Mouse (Mus musculus) T-helper 2 cell (primary cell): Measurements from ENCODE around the gene Add3.

ENCODE experiments used
- in situ Hi-C: fragments of 300-600 bp; cut with MboI, MseI; formaldehyde crosslinking; loops from one replicate; pipeline ENCODE4 v1.15.1; 2025; ENCODE audit warnings: high pct_unique_total_duplicates

The Add3 gene

DNA sequence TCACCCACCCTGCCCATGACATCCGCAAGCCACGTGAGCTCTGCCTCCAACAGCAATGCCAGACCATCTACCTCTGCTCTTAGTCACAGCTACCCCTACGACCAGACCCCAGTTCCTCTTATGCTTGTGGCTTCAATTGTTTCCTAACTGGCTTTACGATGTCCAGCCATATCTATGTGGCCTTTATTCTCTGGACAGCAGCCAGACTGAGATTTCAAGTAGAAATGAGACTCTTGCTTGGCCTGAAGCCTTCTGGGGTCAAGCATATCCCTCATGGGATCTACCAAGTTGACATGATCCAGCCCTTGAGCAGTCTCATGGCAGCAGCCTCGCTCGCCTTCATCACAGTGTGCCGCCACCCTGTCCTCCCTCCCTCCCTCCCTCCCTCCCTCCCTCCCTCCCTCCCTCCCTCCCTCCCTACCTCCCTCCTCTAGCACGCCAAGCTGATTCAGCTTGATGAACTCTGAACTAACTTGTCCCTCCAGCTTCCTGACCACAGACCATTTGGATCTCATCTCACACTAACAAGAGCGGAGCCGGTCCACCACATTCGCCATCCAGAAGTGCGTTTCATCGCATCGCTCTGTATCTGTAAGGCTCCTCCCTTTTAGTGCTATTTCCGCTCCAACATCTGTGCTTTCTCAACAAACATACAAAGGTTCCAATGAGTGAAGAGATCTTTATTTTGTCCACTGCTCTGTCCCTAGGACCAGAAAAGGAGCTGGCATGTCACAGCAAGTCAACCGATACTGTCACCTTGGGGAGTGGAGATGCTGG, 9.7 kb upstream of the Add3 start:
- in situ Hi-C loops, result no loop called here

- in situ Hi-C loops, result no loop called here
Measured at GRCm38 (mm10) chr19:53132471-53132870, 7.8 kb upstream of the Add3 start.

DNA sequence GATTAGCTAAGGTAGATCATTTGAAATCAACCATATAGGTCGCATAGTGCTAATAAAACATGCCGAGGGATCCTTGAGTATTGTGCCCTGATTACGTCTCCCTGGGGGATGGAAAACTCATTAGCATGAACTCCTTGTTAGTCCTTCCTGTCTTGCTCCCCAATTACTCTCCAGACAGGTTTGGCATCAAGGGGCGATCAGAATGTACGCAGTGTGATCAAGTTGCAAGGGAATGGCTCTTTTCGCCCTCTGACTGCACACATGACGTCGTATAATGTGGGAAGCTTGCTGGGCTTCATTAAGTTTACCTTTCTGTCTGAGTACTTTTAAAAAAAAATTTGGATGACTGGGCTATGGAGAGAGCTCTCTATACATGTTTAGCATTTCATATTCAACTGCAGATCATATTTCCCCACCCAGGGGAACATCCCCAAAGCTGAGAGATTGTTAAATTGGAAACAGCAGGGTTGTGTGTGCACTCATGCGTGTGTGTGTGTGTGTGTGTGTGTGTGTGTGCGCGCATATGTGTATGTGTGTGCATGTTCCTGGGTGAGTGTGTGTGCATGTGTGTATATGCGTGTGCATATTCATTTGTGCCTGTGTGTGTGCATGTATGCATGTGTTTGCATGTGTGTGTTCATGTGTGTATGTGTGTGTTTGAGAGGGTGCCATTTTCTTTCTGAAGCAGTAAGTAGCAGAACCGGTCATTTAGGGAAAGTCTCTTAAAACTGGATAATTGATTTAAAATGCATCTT, 3.7 kb upstream of the Add3 start:
- in situ Hi-C loops, result no loop called here

- in situ Hi-C loops, result no loop called here
Measured at GRCm38 (mm10) chr19:53137116-53137670, 3.0 kb upstream of the Add3 start.

- in situ Hi-C loops, result loop anchor here (5.0 kb wide), 2 partner anchors 81 to 171 kb away; partner anchors contain the start of gene Mxi1
Measured at GRCm38 (mm10) chr19:53140804-53141250, 584 bp downstream of the Add3 start.

GRCm38 (mm10) chr19:53141251-53142072, 1.2 kb downstream of the Add3 start:
- in situ Hi-C loops, result loop anchor here (5.0 kb wide), 2 partner anchors 81 to 171 kb away; partner anchors contain the start of gene Mxi1

- in situ Hi-C loops, result loop anchor here (5.0 kb wide), 2 partner anchors 80 to 170 kb away; partner anchors contain the start of gene Mxi1
Measured at GRCm38 (mm10) chr19:53142190-53143107, 2.2 kb downstream of the Add3 start.

- in situ Hi-C loops, result loop anchor here (5.0 kb wide), 2 partner anchors 79 to 169 kb away; partner anchors contain the start of gene Mxi1
Measured at GRCm38 (mm10) chr19:53143108-53143971, 3.1 kb downstream of the Add3 start.

DNA sequence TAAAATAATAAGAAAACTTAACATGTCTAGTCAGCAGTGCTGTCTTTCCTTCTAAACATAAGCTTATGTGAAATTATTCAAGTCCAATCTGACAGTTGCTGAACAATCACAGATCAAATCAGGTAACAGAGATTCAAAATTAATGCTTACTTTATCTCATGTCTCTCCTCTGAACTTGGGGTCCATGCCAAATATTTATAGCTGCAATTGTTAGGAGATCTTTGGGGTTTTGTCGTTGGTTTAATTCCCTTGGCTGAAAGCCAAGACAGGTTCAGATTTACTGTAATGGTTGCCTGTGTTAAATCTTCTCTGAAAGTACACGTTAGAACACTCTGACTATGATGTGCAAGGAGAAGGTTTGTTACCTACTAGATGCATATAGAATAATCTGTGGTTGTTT, 4.8 kb downstream of the Add3 start:
- in situ Hi-C loops, result no loop called here

DNA sequence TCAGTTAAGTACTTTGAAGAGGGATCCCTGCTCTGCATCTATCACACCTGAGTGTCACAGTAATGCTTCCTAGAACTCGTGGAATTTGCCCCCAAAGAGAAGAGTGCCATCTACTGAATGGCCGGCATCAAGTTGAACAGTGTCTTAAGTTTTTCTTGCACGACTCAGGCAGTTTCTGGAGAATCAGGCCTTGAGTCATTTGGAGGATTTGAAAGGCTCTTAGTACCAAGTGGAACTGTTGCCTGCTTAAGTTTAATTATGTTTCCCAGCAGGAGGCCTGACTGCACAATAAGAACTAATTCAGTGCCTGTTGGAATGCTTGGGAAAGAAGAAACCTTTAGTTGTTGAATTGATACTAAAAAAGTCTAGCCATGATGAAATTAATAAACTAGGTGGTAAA, 9.1 kb downstream of the Add3 start:
- in situ Hi-C loops, result no loop called here

DNA sequence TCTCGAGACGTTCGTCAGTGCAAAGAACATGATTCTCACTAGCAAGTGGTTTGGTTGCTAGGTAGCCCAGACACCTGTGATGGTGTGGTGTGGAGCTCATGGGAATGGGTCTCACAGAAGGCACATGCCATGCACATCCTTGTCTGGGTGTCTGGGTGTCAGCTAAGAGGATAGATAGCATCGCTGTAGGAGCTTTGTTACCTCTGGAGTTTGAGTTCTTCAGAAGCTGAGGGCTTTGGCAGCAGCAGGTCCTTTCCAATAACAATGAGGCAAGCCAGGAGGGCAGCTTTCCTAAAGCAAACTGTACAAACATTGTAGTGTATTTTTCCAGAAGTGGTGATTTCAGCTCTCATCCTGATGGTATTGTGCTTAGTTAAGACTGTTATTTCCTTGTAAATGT, 12.2 kb downstream of the Add3 start:
- in situ Hi-C loops, result no loop called here

GRCm38 (mm10) chr19:53153096-53153495, 12.9 kb downstream of the Add3 start:
- in situ Hi-C loops, result no loop called here

DNA sequence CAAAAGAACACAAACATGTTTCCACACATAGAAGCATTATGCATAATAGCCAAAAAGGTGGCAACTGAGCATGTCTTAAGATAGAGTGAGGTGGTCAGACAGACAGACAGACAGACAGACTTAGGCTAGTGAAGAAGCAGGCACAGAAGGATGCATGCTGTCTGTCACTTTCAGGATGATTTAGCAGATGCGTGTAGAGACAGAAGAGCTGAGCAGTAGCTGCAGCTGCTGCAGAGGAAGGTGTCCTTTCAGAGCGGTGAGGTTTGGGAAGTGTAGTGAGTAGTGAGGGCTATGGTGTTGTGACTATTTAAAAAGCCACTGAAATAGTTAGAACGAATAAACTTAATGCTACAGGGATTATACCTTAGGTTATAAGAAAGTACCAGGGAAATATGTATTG, 13.9 kb downstream of the Add3 start:
- in situ Hi-C loops, result no loop called here

- in situ Hi-C loops, result no loop called here
Measured at GRCm38 (mm10) chr19:53156361-53156760, 16.1 kb downstream of the Add3 start.

DNA sequence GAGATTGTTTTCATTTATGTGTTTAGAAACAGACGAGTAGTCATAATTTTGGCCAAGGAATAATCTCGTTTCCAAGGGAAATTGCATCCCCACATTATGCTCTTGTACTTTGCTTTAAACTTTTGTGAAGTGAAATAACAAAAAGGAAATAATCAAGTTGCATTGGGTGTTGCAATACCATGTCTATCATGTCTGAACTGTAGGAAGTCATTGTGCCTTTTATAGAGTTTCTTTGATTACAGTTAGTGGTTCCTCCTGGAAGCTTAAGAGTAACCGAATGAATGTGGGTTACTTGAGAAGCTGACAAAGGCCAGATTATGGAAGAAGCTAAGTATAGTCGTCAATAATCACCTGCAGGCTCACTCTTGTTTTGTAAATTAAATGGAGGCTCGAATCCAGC, 16.9 kb downstream of the Add3 start:
- in situ Hi-C loops, result no loop called here

DNA sequence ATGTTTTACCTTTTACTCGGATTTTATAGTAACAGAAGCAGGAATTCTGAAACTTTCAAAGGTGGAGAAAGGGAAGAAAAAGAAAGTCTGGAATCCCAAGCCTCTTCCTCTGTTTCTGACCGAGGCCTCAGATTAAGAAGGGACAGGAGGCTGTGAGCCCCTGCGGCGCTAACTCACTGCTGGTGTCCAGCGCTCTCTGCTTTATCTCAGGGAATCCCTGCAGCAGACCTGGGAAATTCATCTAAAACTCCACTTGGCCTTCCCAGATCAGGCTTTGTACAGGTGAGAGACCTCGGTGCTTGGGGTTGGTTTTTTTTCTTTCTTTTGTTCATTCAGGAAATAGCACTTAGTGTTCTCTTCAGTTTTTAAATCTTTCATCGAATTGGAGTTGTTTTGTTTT, 19.1 kb downstream of the Add3 start:
- in situ Hi-C loops, result no loop called here

- in situ Hi-C loops, result no loop called here
Measured at GRCm38 (mm10) chr19:53162927-53163326, 22.7 kb downstream of the Add3 start.

DNA sequence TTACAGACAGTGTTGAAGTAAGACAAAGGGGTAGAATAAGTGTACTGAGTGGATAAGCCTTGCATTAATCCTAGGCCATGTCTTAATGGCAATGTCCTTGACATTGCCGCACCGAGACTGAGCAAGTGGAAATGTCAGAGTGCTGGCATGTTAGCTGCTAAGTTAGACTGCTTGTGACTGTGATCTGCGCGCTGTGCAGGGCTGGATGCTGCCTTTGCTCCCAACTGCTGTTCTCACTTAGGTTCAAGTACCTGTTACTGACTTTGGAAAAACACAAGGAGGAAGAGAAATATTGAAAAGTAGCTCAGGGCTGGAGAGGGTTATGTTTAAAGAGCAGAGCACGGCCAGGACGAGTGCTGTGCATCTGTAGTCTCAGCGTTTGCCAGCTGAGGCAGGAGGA, 24.4 kb downstream of the Add3 start:
- in situ Hi-C loops, result no loop called here
